Mouse (Mus musculus): Measurements from ENCODE around the gene Tarbp1.

Tarbp1 gene

GRCm38 (mm10) chr8:126474299-126475187 is at the start of gene Tarbp1:
Gene Tarbp1, minus strand, starts transcription at chr8:126475065.
- DNase-seq (ENCODE audit: low spot score in 2 of 2), result peak; percentile 86 to 94

DNA sequence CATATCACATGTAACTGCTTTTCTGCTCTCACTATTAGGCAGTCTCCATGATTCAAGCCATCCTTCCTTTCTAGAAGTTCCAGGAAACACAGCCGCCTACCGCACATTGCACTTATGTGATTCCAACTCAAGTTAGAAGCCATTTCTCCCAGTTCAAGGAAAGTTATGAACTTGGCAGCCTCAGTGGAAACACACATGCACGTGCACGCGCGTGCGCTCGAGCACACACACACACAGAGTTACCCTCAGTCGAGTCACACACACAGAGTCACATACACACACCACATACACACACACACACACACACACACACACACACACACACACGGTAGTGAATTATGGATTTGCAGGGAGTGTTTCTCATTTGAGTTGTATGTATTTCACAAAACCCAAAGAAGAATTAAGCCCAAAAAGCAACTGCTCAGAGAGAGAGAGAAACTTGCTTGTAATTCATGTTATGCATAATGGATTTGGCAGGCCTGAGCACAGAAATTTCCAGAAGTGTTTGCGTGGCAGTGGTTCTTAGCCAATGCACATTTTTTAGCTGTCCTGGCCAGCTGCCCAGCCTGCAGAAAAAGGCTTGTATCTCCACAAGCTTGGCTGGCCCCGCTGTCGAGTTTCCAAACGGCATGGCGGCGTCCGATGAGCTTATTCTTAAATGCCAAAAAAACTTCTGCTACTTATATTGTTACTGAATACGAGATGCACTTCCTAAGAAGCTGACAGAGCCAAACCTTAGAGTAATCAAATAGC is 49.5 kb upstream of the Tarbp1 start:
- DNase-seq (ENCODE audit: low spot score in 2 of 2), result no peak

GRCm38 (mm10) chr8:126523060-126523574 is 48.3 kb upstream of the Tarbp1 start:
- no peak for DNase-seq (ENCODE audit: low spot score in 2 of 2)

- DNase-seq (ENCODE audit: low spot score in 2 of 2), result no peak
Observed at GRCm38 (mm10) chr8:126519447-126519975, 44.6 kb upstream of the Tarbp1 start.

GRCm38 (mm10) chr8:126516620-126517577 is 42.0 kb upstream of the Tarbp1 start:
- DNase-seq (ENCODE audit: low spot score in 2 of 2), result no peak

DNA sequence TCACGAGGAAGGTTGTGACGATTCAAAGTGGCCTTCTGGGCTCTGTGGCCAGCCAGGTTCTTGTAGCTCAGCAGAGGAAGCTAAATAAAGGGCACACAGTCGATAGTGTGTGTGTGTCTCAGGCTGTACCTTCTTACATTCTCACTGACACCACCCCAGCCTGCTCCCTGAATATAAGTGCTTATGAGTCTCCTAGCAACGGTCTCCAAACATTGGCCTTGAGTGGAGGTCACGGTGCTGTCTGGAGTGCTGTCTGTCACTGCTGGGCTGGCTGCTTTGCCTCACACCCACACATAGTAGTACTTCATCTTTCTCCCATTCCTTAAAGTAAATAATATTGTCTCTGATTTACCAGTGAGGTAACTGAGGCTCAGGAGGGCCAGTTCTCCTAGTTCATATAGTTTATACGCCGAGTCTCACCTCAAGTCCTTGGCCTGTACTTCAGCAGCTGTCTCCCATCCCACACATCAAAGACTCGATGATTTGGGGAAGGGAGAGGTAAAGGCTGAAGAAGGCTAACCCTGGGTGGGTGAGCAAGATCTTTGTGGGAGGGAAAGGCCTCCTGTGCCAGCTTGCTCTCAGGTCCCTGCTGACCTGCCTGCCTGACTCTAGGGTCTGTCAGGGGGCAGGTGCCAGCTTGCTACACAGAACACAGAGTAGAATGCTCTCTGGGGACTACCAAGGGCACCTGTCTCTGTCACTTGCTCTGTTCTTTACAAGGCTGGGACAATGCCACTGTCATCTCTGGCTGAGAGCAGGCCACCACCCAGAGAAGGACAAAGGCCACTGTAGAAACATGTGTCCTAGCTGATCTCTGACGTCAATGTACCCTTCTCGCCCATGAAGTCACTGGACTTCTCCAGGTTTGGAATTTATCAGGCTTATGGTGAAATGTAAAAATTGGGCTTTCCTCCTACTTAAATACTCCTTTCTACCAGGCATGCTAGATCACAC is 39.4 kb upstream of the Tarbp1 start:
- no peak for DNase-seq (ENCODE audit: low spot score in 2 of 2)

- no peak for DNase-seq (ENCODE audit: low spot score in 2 of 2)
Observed at GRCm38 (mm10) chr8:126510866-126511265, 36.0 kb upstream of the Tarbp1 start.

GRCm38 (mm10) chr8:126509635-126510034 is 34.8 kb upstream of the Tarbp1 start:
- DNase-seq (ENCODE audit: low spot score in 2 of 2), result no peak

DNA sequence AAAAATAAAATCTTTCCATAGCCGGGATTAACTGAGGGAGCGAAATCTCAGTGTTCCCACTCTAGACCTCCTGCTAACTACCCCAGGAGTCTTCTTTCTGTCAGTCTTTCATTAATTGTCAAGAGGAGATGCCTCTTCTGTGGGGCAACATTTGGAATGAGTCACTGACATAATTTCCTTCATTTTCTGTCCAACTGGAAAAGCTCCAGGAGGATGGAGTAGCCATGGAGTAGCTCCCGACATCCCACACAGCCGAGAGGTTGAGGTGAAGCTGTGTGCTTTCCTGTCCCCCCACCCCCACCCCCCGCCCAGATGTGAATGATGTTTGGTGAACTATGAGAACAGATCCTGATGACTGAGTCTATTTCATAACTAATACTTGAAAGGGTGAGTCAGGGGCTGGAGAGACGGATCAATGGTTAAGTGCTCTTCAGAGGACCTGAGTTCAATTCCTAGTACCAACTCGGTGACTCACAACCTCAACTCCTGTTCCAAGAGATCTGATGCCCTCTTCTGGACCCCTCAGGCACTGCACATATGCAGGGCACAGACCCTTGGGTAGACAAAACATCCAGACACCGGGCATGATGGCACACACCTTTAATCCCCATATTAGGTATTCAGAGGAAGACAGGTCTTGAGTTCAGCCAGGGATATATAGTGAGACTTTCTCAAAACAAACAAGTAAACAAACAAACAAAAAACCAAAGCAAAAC is 34.2 kb upstream of the Tarbp1 start:
- no peak for DNase-seq (ENCODE audit: low spot score in 2 of 2)

DNA sequence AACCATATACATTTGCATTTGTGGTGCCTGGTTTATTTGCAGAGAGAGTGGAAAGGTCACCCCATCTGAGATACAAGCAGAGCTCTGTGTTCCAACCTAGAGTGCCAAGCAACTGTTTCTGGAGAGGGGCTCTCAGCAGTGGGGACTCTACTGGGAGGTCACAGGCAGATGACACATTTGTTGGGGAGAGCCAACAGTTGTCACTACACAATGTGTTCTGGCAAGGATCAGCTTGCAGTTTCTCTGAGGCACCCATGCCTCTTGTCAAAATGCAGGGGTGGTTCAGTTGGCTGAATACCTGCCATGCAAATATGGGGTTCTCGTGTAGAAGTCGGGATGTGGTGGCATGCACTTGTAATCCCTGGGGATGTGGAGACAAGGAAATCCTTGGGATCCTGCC is 33.4 kb upstream of the Tarbp1 start:
- DNase-seq (ENCODE audit: low spot score in 2 of 2), result no peak

DNA sequence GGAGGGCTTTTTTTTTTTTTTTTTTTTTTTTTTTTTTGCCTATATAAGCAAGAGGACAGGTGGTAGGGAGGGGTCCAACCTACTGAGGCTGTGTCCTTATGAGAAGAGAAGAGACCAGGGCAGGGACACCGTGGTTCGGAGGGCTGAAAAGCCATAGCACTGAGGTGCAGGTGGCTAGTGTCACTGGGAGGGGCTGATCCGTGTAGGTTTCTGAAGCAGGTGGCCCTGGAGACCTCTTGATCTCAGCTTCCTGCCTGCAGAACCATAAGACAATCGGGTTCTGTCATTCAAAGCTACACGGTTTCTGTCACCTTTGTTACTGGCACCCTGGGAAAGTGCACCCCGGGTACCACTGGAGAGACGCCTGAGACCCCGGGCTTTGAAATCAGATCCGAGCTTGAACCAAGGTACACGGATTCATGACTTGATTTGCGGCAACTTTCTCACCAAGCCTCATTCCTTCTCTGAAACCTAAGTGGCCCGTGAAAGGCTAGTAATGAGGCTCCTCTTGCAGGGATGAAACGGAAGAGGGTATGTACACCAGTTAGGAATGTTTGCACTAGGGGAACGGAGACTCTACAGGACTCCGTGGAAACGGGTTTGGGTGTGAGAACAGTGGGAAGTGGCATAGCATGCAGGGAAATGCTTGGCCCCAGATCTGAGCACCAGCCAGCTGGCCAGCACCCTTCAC is 29.8 kb upstream of the Tarbp1 start:
- DNase-seq (ENCODE audit: low spot score in 2 of 2), result peak; percentile 29 to 48

DNA sequence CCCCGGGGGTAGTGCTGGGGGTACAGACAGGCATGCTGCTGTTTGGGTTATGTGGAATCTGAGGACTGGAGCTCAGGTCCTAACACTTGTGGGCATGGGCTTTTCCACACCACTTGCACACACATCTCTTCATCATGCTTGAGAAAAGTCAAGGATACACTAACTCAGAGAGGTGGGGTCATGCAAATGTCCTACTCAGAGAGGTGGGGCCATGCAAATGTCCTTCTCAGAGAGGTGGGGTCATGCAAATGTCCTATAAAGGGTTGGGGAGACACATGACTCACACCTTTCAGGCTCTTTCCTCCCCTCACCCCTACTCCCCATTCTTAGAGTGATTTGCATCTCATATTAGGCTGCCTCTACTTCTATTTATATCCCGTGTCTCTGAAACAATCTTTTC is 27.9 kb upstream of the Tarbp1 start:
- no peak for DNase-seq (ENCODE audit: low spot score in 2 of 2)

DNA sequence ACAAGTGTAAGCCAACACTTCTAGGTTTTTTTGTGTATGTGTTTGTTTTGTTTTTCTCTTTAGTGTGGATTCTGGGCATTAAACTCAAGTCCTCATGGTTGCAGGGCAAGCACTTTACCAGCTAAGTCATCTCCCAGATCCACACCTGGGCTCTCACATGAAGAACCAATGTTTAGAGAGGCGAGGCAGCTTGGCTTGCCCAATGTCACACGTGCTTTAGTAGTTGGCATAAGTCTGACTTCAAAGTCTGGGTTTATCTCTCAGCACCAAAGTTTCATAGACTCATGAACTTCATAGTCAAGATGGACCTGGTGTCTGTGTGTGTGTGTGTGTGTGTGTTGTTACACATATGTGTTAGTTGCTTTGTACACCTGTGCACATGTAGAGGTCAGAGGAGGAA is 24.5 kb upstream of the Tarbp1 start:
- DNase-seq (ENCODE audit: low spot score in 2 of 2), result no peak

DNA sequence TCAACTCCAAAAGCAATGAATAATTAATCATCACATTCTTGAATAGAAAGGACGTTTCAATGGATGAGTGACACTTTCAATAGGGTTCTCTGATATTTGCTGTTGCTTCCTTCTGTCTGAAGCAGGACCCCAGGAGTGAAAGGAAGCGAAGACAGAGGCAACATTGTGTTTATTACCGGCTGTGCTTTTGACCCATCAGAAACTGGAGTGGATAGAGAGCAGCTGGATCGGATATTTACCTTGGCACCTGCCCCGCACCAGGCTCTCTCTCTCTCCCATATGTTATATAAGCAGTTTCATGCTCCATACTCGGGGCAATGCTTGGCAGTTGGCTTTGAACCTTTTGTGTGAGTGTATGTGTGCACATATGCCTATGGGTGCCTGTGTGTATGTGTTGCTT is 23.6 kb upstream of the Tarbp1 start:
- no peak for DNase-seq (ENCODE audit: low spot score in 2 of 2)

DNA sequence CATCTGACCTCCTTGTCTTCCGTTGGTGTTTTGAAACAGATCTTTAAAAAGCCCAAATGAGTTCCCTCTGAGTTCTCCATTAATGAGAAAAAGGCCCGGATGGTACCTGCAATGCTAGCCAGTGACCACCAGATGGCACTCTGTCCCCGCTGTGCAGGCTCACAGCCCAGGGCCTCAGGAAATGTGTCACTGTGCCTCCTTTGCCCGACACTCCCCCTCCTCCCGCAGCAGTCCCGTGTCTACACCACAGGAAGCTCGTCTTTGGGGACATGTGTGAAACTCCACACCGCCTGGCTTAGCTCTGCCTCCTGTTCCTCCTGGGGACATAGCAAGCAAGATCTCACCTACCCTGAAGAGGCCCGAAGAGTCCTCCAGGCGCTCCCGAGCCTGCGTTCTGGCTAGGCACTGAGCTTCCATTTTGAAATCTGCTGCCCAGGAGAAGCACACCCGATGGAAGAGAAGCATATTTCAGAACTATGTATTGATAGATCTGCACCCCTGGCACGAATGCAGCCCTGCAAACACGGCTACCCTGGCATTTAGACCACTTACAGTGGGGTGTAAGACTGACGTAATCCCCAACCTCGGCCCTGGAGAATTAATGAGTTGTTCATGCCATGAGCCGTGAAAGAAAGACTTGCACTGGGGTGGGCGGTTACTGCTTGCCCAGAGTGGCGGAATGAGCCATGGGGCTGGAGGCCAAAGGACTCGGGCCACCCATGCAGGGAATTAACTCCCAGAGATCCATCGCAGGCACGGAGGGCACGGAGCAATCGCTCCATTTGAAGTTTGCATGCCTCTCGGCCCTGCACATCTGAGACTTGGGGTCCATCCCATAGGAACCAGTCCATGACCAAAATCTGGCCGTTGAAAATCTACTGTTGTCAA is 22.9 kb upstream of the Tarbp1 start:
- peak; percentile 84 to 89 for DNase-seq (ENCODE audit: low spot score in 2 of 2)

- no peak for DNase-seq (ENCODE audit: low spot score in 2 of 2)
Observed at GRCm38 (mm10) chr8:126496915-126497314, 22.1 kb upstream of the Tarbp1 start.

DNA sequence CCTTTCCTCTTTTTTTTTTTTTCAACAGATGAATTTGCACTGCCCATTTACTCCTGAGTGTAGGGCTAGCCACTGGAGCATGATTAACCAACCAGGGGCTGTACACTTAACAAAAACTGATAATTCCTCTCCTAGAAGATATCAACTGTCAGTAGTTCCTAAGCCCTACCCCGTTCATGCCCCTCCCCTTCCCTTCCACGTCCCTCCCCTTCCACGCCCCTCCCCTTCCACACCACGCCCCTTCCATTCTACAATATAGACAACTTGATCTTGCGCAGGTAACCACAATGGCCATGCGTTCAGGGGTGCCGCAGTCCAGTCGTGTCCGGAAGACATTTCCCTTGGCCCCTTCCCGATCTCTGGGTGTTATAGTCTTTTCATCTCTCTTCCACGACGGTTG is 20.6 kb upstream of the Tarbp1 start:
- no peak for DNase-seq (ENCODE audit: low spot score in 2 of 2)

Measured in thymus, postnatal 10 days (tissue).